ENCODE assay signal across 21 mouse cellular contexts in the genomic region with DNA sequence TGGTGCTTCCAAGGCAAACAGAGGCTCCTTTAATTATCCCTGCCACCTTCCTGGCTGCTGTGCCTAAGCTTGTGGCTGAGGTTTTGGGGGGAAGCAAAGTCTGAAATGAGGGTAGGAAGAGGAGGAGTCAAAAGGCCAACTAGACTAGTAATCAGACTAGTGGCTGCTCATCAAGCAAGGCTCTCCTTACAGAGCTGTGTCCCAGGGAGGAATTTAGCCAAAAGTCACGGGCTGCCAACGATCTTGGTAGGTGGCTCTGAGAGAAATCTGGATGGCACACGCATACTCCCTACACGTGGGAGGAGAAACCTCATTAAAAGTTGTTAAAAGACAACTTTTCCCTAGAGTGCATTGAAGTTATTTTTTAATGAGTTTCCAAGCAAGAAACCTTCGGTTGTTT.
DNase-seq lines count a peak whose midpoint lies in the region; ATAC-seq and TF ChIP-seq lines count a peak whose summit lies in the region.
"Had no signal": no experiment of that assay in that cellular context is flagged by ENCODE, and none has a peak within 500 bp of the region (broad histone marks: within the 10 kb centered on the region; RNA-seq: fewer than 3 reads in every experiment).

No protein-coding gene starts in this region.

- 0 out of 2 replicates have a peak, but pooled peaks cover 4% of the 10 kb centered on the region for H3K4me1 ChIP-seq in kidney, postnatal 0 days (replicated peaks; ENCODE audit: insufficient read depth, low read length)
- H3K4me1 ChIP-seq in intestine, embryonic 16.5 days (ENCODE audit: control insufficient read depth, insufficient read depth, low read length), result no peaks in the 10 kb centered on the region
- H3K4me1 ChIP-seq: heart, embryonic 13.5 days had no signal

- H3K9me3 ChIP-seq in kidney, postnatal 0 days (replicated peaks; ENCODE audit: low read length), result no peaks in the 10 kb centered on the region
- H3K9me3 ChIP-seq in intestine, embryonic 16.5 days (ENCODE audit: control insufficient read depth, low read length), result no peaks in the 10 kb centered on the region
- H3K9me3 ChIP-seq: heart, embryonic 13.5 days had no signal

- intact Hi-C loops in gastrocnemius, postnatal 14 days (cut with DNase I; ENCODE audit: low total_unique reads), result no loop called here

- H3K27ac ChIP-seq in kidney, postnatal 0 days, result no peak overlapping the region
- H3K27ac ChIP-seq in intestine, embryonic 16.5 days (ENCODE audit: low read length), result no peak overlapping the region
- H3K27ac ChIP-seq: heart, adult 2 months; heart, embryonic 13.5 days; left cerebral cortex, adult 2 months; macrophage had no signal

- ATAC-seq in kidney, postnatal 0 days (replicated peaks; ENCODE audit: low FRiP score, low read depth), result peak; percentile 29; the same call in 1 of the 2 replicates
- ATAC-seq in intestine, embryonic 16.5 days, result no peak
- ATAC-seq: CD4-positive, CD25-positive, alpha-beta regulatory T cell, adult 4 months; forebrain, postnatal 0 days; liver, postnatal 0 days; lung, postnatal 0 days had no signal

- 13% methylated on average over 5 of the region's 5 CpGs for WGBS in kidney, postnatal 0 days
- 68% methylated on average over 5 of the region's 5 CpGs for whole genome bisulfite sequencing in intestine, embryonic 16.5 days

- no peak overlapping the region for H3K4me3 ChIP-seq in kidney, postnatal 0 days (replicated peaks; ENCODE audit: low read depth, low read length)
- H3K4me3 ChIP-seq in intestine, embryonic 16.5 days (ENCODE audit: low read length), result no peak overlapping the region
- H3K4me3 ChIP-seq: heart, adult 2 months; heart, embryonic 13.5 days; left cerebral cortex, adult 2 months had no signal

- H3K4me2 ChIP-seq in kidney, postnatal 0 days (ENCODE audit: low read length), result no peak overlapping the region
- no peak overlapping the region for H3K4me2 ChIP-seq in intestine, embryonic 16.5 days (ENCODE audit: low read depth, low read length)
- H3K4me2 ChIP-seq: heart, embryonic 13.5 days; liver, embryonic 11.5 days had no signal

- no peaks in the 10 kb centered on the region for H3K27me3 ChIP-seq in kidney, postnatal 0 days (ENCODE audit: insufficient read depth, low read length)
- H3K27me3 ChIP-seq in intestine, embryonic 16.5 days (replicated peaks; ENCODE audit: control insufficient read depth, insufficient read depth, low read length), result no peaks in the 10 kb centered on the region
- H3K27me3 ChIP-seq: heart, embryonic 13.5 days had no signal

- H3K36me3 ChIP-seq in kidney, postnatal 0 days (ENCODE audit: insufficient read depth, low read length), result no peaks in the 10 kb centered on the region
- no peaks in the 10 kb centered on the region for H3K36me3 ChIP-seq in intestine, embryonic 16.5 days (ENCODE audit: control insufficient read depth, insufficient read depth, low read length)
- H3K36me3 ChIP-seq: heart, embryonic 13.5 days had no signal

- TF ChIP-seq CTCF in kidney, postnatal 0 days (IDR thresholded peaks at IDR 0.05; ENCODE audit: low read depth), result no peak

- H3K9ac ChIP-seq in kidney, postnatal 0 days (ENCODE audit: low read depth, low read length), result no peak overlapping the region
- no peak overlapping the region for H3K9ac ChIP-seq in intestine, embryonic 16.5 days (ENCODE audit: low read depth, low read length)
- H3K9ac ChIP-seq: forebrain, postnatal 0 days; heart, embryonic 13.5 days; liver, postnatal 0 days had no signal

- DNase-seq in adrenal gland, postnatal 36 days, result peak; percentile 19 to 20
- DNase-seq in adrenal gland, postnatal 25 days, result no peak
- DNase-seq in gastrocnemius, postnatal 14 days, result peak; percentile 34
- no peak for DNase-seq in gastrocnemius, adult 8-10 months (ENCODE audit: low spot score in 2 of 2)
- DNase-seq in kidney, postnatal 0 days (ENCODE audit: low spot score), result peak; percentile 40
- DNase-seq in kidney, adult 9 months, result no peak
- peak; percentile 22 for DNase-seq in Muller cell, postnatal 12 days (ENCODE audit: inconsistent ontology term)
- DNase-seq: cerebellum, adult 11-12 months; cerebellum, postnatal 36 days; forebrain, postnatal 0 days; heart, postnatal 14 days; kidney, adult 18-20 months; liver, postnatal 0 days had no signal

Comparison
In these comparisons a context has a peak if more than half of its experiments do, and no peak if none do; other contexts are left out.
1. DNase-seq: peak in adrenal gland, postnatal 36 days (2 of 2), gastrocnemius, postnatal 14 days (single experiment), kidney, postnatal 0 days (single experiment) and Muller cell, postnatal 12 days (single experiment); none in adrenal gland, postnatal 25 days (single experiment), gastrocnemius, adult 8-10 months (0 of 2) and kidney, adult 9 months (single experiment).